Mouse (Mus musculus) urinary bladder, postnatal 4 days (tissue): ENCODE results near the gene Commd7.
A peak's percentile ranks its signal among the peaks of the same experiment; 100 is the strongest.

Source experiments
- DNase-seq, 2 experiments: peaks; one replicate each; pipeline ENCODE4 v3.0.0; 2021 to 2022; ENCODE audit warnings: low spot score in 2 of 2

The Commd7 gene

DNA sequence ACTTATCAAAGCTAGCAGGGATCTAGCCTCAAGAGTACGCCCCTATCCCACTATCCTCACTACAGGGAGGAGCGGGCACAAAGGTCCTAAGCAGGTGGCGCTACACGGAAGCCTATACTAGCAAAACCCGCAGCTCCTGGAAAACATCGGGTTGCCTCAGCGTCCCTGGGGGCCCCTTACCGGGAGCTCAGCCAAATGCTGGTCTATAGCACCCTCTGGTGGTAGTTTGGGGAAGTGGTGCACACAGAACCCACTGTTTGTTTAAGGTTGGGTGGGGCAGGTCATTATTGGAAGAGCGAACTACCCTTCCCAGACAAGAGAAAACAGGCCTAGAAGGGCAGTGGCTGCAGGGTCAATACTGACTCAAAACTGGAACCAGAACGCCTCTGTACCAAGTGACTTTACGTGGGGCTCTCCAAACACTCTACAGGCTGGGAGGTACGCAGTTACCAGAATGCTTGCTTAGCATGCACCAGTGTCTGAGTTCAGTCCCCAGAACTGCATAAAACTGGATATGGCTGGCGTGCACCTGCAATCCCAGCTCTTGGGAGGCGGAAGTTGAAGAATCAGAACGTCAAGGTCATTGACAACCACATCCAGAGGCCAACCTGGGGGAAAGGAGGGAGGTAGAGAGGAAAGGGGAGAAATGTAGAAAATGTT is 45.9 kb downstream of the Commd7 start:
- peak; percentile 72 to 85 for DNase-seq

DNA sequence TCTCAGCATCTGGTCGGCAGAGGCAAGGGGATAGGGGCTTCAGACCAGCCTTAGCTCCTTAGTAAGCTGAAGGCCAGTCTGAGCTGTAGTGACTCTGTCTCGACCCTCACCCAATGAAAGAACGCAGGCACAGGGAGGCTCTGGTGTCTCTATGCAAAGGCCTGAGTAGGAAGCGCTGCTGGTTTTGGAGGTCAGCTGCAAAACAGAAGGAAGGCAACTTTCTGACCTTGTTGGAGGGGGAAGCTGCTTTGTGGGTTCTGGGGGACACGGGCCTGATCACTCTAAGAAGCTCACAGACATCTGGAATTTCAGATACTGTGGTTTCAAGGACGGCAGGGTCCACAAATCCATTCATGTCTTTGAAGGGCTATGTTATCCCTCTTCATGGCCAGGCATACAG is 46.6 kb downstream of the Commd7 start:
- DNase-seq = no peak

DNA sequence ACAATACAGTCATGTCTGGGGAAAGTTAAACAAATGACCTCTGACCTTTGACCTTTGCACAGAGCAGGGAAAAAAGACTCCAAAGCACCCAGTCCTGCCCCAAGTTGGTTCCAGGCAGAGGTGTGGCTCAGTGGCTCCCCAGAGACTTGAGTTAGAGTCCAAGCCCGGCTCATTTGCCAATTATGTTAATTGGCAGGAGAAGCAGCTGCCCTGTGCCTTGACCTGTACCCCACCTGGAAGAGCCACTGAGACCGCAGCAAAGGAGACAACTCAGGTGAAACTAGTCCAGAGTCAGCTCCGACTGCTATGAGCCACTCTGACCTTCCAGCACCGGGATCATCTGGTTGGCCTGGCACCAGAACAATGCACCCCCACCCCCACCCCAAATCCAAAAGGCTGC is 48.2 kb downstream of the Commd7 start:
- no peak for DNase-seq

DNA sequence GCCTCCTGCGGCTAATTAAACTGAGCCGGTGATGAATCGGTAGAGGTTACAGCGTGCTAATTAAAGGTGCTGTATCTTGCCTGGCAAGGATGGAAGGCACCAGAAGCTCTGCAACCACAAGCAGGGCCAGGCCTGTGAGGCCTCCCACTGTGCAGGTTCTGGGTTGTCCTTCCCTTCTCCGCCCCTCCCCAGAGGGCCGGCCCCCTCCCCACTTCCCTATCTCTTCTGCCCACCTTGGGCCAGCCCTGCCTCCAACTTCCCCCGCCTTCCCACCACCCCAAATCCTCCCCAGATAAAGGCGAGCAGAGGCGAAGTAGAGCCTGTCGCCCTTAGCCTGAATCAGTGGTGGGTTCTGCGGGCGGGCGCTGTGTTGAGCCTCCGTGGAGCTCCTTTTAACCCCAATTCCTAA is 48.9 kb downstream of the Commd7 start:
- DNase-seq = no peak

DNA sequence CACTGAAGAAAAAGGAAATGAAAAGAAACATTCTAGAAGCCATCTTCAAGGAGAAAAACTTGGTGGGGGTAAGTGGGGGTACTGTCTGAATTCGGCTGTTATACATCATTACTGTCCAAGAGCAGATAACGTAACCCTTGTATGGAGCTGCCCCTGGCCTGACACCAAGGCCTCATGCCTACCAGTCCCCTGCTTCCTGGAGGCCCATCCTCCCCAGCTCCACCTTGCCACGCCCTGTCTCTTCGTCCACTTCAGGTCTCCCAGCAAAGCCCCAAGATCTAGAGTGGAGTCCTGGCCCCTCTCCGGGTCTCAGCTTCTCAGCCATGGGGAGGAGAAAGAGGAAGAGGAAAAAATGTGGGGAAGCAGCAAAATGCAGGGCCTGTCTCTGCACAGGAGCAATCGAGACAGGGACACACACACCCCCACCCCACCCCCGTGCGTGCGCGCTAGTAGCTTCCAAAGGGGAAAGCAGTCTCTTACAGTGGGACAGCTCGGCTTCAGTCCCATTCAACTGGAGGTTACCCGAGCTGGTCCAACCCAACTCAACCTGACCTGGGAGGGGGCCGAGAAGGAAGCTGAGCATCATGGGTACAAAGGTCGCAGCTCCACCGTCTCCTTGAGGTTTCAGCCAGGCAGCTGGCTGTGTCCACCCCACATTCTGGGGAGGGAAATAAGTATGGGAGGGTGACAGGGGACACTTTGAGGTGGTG is 49.5 kb downstream of the Commd7 start:
- DNase-seq = no peak

DNA sequence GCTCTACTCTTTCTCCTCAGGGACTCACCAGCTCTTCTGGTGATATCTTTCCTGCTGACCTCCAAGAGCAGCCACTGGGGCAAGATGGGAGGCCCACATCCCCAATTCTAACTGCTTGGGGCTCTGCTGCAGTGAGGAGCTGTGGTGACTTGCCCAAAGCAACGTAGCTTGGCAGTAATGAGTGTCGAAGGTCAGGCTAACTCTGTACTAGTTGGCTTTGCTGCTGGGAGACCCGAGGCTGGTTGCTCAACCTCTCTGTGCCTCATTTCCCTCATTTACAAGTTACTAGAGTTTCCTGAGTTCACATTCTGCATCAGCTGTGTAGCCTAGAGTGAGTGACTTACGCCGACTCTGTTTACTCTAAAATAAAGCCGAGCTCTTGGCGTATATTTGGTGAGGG is 51.2 kb downstream of the Commd7 start:
- no peak for DNase-seq

DNA sequence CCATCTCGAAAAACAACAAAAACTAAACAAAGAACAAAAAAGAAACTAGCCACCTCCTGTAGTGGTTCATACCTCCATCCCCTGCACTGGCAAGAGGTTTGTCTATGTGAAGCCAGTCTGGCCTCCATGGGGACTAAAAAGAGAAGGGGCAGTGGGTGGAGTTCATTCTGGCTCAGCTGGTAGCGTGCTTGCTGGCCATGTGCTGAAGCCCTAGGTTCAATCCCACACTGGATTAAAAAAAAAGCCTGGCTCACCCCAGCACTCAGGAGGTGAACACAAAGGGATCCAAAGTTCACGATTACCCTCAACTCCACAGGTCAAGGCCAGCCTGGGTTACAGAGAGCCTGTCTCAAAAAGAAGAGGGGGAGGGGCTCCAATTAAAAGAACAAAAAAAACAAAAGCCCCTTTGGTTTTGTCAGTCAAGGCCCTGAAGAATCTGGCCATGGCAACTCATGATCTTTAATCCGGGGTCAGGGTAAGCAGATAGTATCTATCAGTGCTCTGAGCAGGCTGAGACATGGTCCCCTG is 52.1 kb downstream of the Commd7 start:
- DNase-seq = no peak

DNA sequence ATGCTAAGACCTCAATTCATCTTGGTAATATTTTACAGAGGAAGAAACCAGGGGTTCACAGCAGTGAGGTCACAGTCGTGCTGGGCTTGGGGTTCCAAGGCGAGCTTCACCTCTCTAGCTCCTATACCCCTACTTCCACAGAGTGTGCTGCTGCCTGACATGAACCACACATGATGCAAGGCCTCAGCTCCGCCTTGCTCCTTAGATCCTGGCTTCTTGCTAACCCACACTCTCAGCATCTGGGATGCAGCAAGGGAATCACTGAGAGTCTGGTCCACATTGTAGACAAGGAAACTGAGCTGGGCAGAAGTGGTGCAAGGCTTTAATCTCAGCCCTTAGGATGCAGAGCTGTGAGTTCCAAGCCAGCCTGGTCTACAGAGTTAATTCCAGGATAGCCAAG is 52.5 kb downstream of the Commd7 start:
- DNase-seq = no peak

DNA sequence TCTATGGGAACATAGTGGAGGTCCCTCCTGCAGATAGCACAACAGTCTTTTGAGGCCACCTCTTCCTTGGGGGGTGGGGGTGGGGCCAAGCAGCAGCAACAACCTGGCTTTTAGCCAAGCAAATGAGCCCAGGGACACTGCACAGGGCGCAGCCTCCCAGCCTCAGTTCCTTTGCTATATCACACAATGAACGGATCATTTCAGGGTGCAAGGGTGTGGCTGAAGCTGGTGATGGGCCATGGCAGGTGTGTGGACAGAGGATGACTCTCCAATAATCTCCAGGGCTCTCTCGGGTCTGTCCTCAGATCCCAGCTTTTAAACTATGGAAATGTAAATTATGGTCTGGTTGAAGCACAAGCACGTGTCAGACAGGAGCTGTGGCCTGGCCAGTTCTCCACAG is 55.5 kb downstream of the Commd7 start:
- no peak for DNase-seq

DNA sequence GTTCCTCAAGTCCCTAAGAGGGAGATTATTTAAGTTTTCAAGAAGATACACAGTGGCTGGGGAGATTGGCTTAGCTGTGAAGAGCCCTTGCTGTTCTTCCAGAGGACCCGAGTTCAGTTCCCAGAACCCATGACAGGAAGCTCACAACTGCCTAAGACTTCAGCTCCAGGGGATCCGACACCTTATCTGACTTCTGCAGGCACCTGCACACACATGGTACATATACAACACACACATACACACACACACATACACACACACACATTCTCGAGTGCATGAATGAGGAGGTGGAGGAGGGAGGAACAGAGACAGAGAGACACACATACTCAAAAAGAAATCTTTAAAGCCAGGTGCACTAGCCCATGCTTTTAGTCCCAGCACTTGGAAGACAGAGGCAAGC is 56.4 kb downstream of the Commd7 start:
- DNase-seq = no peak

DNA sequence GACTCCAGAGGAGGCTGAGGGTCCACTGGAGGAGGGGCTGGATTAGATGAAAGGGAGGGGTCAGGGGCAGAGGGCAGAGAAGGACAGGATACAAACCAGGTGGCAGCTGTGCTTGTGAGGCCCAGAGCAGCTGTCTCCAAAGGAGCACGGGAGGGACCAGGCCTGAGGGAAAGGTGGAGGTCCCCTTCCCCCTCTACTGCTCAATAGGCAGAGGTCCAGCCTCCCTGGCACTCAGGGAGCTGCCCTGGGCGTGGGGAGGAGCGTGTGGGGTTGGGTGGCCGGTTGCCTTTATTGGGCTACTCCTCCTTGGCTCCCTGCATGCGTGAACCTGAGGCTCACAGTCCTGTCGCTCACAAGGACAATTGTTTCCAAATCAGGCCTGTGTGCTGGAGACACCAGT is 57.0 kb downstream of the Commd7 start:
- DNase-seq = no peak

DNA sequence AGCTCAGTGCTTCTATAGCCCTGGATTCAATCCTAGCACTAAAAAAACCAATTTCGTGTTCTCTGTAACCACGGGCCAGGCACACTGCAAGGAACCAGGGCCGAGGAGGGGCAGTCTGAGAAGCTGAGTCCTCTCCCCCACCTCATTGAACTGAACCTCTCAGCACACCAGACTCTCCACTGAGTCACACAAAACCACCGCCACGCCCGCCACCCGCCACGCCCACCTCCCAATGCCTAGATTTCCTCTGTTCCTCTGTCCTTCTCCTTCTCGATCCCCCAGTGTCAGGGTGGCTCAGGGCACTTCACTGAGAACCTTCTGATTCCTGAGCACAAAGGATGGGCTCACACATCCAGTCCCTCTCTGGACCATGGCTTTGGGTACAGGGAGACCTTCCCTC is 59.5 kb downstream of the Commd7 start:
- no peak for DNase-seq

DNA sequence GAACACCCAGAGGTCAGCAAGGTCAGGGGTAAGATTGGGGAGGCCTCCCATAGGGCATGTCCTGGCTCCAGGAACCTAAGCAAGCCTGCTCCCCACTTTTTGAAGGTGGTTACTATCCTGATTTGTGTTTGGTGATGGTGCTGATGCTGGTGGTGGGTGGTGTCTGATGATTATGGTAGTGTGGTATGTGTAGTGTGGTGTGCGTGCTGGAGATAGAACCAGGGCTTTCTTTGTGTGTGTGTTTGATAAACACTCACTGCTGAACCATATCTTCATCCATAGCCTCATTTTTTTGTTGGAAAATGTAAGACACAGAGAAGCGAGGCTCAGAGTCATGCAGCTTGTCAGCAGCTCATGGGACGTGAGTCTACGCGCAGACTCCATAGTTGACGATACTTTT is 64.0 kb downstream of the Commd7 start:
- no peak for DNase-seq

DNA sequence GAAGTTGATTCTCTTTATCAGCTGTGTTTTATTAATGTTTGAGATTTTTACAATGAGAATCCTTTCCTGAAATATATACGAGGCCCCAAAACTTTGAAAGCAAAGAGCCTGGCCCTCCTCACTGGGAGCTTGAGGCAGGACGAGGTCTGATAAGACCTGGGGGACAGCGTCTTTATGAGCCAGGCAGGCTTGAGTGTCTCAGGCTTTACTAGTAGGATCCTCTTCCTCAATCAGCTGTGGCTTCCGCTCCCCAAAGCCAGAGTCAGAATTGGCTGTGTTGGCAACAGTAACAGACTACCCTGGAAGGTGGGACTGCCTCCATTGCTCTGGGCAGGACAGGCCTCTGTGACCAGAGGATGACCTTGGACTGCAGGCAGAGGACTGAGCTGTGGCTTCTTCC is 64.6 kb downstream of the Commd7 start:
- DNase-seq = no peak
